10 mouse cellular contexts compared by ENCODE assay signal in the genomic region with DNA sequence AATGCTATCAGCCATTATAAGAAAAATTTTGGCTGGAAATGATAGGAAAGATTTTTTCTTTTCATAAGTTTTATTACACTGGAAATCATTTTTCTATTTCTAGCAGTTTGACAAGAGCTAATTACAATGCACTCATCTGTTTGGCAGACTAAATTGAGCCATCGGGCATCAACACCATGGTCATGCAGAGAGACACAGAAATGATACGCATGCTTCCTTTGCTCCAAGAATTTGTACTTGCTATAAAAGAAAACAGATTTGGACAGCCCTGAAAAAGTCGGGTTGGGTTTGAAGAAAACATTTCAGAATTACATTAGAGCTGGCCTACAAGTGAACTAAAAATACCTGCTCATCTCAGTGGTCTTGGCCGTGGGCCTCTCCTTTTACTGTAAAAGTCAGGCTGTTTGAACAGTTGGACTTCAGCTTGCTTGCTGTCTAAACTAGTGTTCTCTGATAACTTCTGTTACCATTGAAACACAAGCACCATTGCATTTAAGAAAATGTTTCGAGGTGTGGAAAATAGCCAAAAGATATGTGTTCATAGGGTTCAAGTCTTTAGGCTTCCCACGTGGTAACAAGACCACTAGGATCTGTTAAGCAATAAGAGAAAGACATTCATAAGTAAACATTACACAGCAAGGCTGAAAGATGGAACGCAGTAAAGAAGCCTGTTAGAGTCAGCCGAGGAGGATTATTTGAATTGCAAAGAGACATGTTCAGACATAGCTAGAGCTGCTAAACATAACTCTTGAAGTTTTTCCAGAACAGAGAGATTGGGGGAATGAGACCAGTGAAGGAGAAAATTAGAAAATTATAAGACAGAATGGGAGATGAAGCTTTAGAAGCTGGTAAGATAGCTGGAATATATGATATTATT.
"Had no signal": no experiment of that assay in that cellular context is flagged by ENCODE, and none has a peak within 500 bp of the region (broad histone marks: within the 10 kb centered on the region; RNA-seq: fewer than 3 reads in every experiment).

No protein-coding gene starts in this region.

- H3K36me3 ChIP-seq: limb, embryonic 13.5 days; midbrain, embryonic 12.5 days; stomach, embryonic 15.5 days had no signal

- H3K4me2 ChIP-seq: limb, embryonic 13.5 days; midbrain, embryonic 12.5 days; stomach, embryonic 15.5 days had no signal

- H3K9me3 ChIP-seq: limb, embryonic 13.5 days; midbrain, embryonic 12.5 days; stomach, embryonic 15.5 days had no signal

- H3K4me1 ChIP-seq: limb, embryonic 13.5 days; stomach, embryonic 15.5 days had no signal

- H3K27ac ChIP-seq: limb, embryonic 13.5 days; liver, embryonic 14.5 days; midbrain, embryonic 12.5 days; stomach, embryonic 15.5 days had no signal

- H3K9ac ChIP-seq: limb, embryonic 13.5 days; liver, embryonic 14.5 days; midbrain, embryonic 12.5 days; stomach, embryonic 15.5 days had no signal

- DNase-seq: kidney, adult 18-20 months; kidney, postnatal 10 days; left cerebral cortex, postnatal 4 days; lung, adult 18-20 months; thymus, adult 2 months; thymus, postnatal 25 days had no signal

- H3K27me3 ChIP-seq: limb, embryonic 13.5 days; midbrain, embryonic 12.5 days; stomach, embryonic 15.5 days had no signal

- H3K4me3 ChIP-seq: limb, embryonic 13.5 days; midbrain, embryonic 12.5 days; stomach, embryonic 15.5 days had no signal
